Mouse (Mus musculus): ENCODE results near the gene Pold4.

- TF ChIP-seq CTCF (IDR thresholded peaks at IDR 0.05; ENCODE audit: insufficient read depth, low read depth, low read length) (no peak), POLR2A (IDR thresholded peaks at IDR 0.05; ENCODE audit: insufficient read depth, low read depth, low read length) (no peak)
These were observed 39.3 kb downstream of the Pold4 start for GRCm38 (mm10) chr19:4270972-4271371.

Measured in olfactory bulb, adult 2 months (tissue).